Mouse (Mus musculus) brain, embryonic 14.5 days (tissue): ENCODE results near the gene Cdkn2a.

Experiments used
- CTCF ChIP-seq: fragments of 200-500 bp; IDR thresholded peaks from 2 replicates; pipeline ENCODE4 v1.5.1; 2012; ENCODE audit warnings: inconsistent platforms, mild to moderate bottlenecking, moderate library complexity, borderline replicate concordance; ENCODE audit not compliant: insufficient read depth, insufficient read length; ENCODE audit errors: extremely low read depth
- POLR2A ChIP-seq: fragments of 200-500 bp; IDR thresholded peaks from 2 replicates; pipeline ENCODE4 v1.6.1; 2012; ENCODE audit warnings: mild to moderate bottlenecking, inconsistent platforms, borderline replicate concordance; ENCODE audit not compliant: poor library complexity, insufficient read depth, insufficient read length, severe bottlenecking; ENCODE audit errors: extremely low read depth

- TF ChIP-seq CTCF (no peak), POLR2A (no peak)
These were observed 18.5 kb downstream of the Cdkn2a start for GRCm38 (mm10) chr4:89275811-89276584.
